Mouse (Mus musculus) MEL (cell line): ENCODE results near the gene Olfr1412. TPM values are rescaled to one million over a fixed set of nuclear protein-coding genes. Genes with fewer than 3 reads are reported as not detected.

Source experiments
- polyA plus RNA-seq, 2 experiments: library from polyadenylated mRNA; stranded (reverse) in 1 of 2; unstranded in 1 of 2; fragments of >175 nt in 1 of 2; fragments of >200 nt in 1 of 2; gene quantifications; 2 replicates each; pipeline versions ENCODE4 v1.2.1 to v1.2.4; 2012; ENCODE audit warnings: low replicate concordance in 2 of 2, low read depth in 1 of 2; ENCODE audit not compliant: insufficient read length in 2 of 2, insufficient read depth in 1 of 2, missing spikeins in 1 of 2
- total RNA-seq: library from RNA; depleted of rRNA; stranded (reverse); fragments of 300-350 nt; gene quantifications from 2 replicates; pipeline ENCODE4 v1.2.3, GENCODE M21; 2012; rRNA removed

The Olfr1412 gene
- total and polyA plus RNA-seq, 3 experiments = not detected

Other genes starting within 250 kb of the Olfr1412 start
- 214 and 228 TPM in 2 replicates for gene Ndufa10, start 111.9 kb upstream of the Olfr1412 start, total RNA-seq
- 100 to 1,000 TPM; 533 to 873 TPM for gene Ndufa10, start 111.9 kb upstream of the Olfr1412 start, polyA plus RNA-seq
- not detected in 2 replicates for gene Olfr1416, start 100.7 kb upstream of the Olfr1412 start, total RNA-seq
- not detected for gene Olfr1416, start 100.7 kb upstream of the Olfr1412 start, polyA plus RNA-seq
- not detected in 2 replicates for gene Olfr1415, start 89.7 kb upstream of the Olfr1412 start, total RNA-seq
- gene Olfr1415, start 89.7 kb upstream of the Olfr1412 start, polyA plus RNA-seq = not detected
- not detected in 2 replicates for gene Olfr1414, start 67.1 kb upstream of the Olfr1412 start, total RNA-seq
- gene Olfr1414, start 67.1 kb upstream of the Olfr1412 start, polyA plus RNA-seq = not detected
- gene Olfr1413, start 14.5 kb upstream of the Olfr1412 start, total RNA-seq = not detected in 2 replicates
- not detected for gene Olfr1413, start 14.5 kb upstream of the Olfr1412 start, polyA plus RNA-seq
- not detected in 2 replicates for gene Olfr1411, start 8.6 kb downstream of the Olfr1412 start, total RNA-seq
- gene Olfr1411, start 8.6 kb downstream of the Olfr1412 start, polyA plus RNA-seq = not detected
- 0.07 TPM in 1 of 2 replicates, not detected in the other for gene Olfr1410, start 20.0 kb downstream of the Olfr1412 start, total RNA-seq
- gene Olfr1410, start 20.0 kb downstream of the Olfr1412 start, polyA plus RNA-seq = not detected
- not detected in 2 replicates for gene Olfr12, start 32.0 kb downstream of the Olfr1412 start, total RNA-seq
- gene Olfr12, start 32.0 kb downstream of the Olfr1412 start, polyA plus RNA-seq = not detected
- 550 and 618 TPM in 2 replicates for gene Cops9, start 56.2 kb downstream of the Olfr1412 start, total RNA-seq
- 100 to 1,000 TPM in 1 of 2 experiments, not detected in 1; 377 TPM for gene Cops9, start 56.2 kb downstream of the Olfr1412 start, polyA plus RNA-seq
- 1.2 and 1.8 TPM in 2 replicates for gene Otos, start 63.1 kb downstream of the Olfr1412 start, total RNA-seq
- gene Otos, start 63.1 kb downstream of the Olfr1412 start, polyA plus RNA-seq = 1 to 10 TPM in 1 of 2 experiments, not detected in 1; 6.3 TPM
- gene Gpc1, start 245.9 kb downstream of the Olfr1412 start, total RNA-seq = 0.16 and 0.23 TPM in 2 replicates
- 1 to 10 TPM in 1 of 2 experiments, not detected in 1; 3.6 TPM for gene Gpc1, start 245.9 kb downstream of the Olfr1412 start, polyA plus RNA-seq